Mouse (Mus musculus) C2C12 (cell line): ENCODE measurements around the gene Aldh9a1.

Experiments
- CEBPB ChIP-seq: IDR thresholded peaks from one replicate; pipeline ENCODE4 v1.6.1; 2011; ENCODE audit warnings: low read depth, mild to moderate bottlenecking, control low read depth, moderate library complexity
- CTCF ChIP-seq: IDR thresholded peaks from one replicate; pipeline ENCODE4 v1.5.1; 2011; ENCODE audit not compliant: control insufficient read depth, insufficient read depth, insufficient read length
- MAX ChIP-seq: IDR thresholded peaks from one replicate; pipeline ENCODE4 v1.6.1; 2011; ENCODE audit warnings: mild to moderate bottlenecking, control low read depth
- MYOD1 ChIP-seq: IDR thresholded peaks from one replicate; pipeline ENCODE4 v1.6.1; 2011; ENCODE audit warnings: low read depth; ENCODE audit not compliant: control insufficient read depth, insufficient read length
- MYOG ChIP-seq: IDR thresholded peaks from one replicate; pipeline ENCODE4 v1.6.1; 2011; ENCODE audit not compliant: control insufficient read depth, insufficient read length; ENCODE audit errors: extremely low read depth
- USF1 ChIP-seq: IDR thresholded peaks from one replicate; pipeline ENCODE4 v1.6.1; 2011; ENCODE audit warnings: low read depth, mild to moderate bottlenecking, control low read depth, moderate library complexity

GRCm38 (mm10) chr1:167360268-167360667, 10.5 kb downstream of the Aldh9a1 start:
- TF ChIP-seq CTCF (no peak), MAX (no peak), MYOD1 (no peak), USF1 (no peak), CEBPB (no peak), MYOG (no peak)
